Mouse (Mus musculus): ENCODE measurements around the gene Ifna11.

DNA sequence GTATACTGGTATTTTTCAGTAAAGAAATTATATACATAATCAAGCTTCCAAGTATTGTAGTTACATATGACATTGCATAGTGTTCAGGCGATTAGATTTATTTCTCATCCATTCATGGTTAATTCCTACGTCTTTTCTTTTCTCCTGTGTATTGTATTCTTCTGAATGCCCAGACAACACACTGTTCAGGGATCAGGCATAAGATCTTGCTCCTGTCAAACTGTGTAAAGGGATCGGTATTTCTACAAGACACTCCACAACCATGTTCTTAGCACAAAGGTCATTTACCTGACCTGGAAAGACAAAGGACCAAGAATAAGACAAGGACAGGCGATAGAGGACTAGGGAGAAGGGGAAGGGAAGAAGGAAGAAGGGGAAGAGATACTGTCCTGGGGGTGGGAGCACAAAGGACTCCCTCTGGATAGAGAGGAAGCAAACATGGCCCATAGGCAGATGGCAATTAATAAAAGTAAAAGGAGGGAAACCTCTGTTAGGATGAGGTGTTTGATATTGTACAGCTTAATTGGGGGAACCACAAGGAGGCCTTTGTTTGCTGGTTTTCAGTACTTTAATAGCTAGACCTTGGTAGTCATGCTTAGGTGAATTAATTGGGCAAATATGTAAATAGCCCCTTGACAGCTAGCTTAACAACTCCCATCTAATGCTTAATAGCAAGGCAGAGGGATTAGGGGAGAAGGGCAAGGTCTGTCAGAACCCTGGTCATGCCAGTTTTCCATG is 31.4 kb downstream of the Ifna11 start:
- no peak for TF ChIP-seq POLR2A (IDR thresholded peaks at IDR 0.05; ENCODE audit: control insufficient read depth, extremely low read depth, insufficient read depth, low read length, poor library complexity)
- no peak for TF ChIP-seq CTCF (IDR thresholded peaks at IDR 0.05; ENCODE audit: borderline replicate concordance, control insufficient read depth, extremely low read depth, insufficient read depth, low read length, poor library complexity)

Data from thymus, adult 2 months (tissue).